Mouse (Mus musculus): ENCODE data around the gene Paox.

- no peak for TF ChIP-seq CTCF (IDR thresholded peaks at IDR 0.05; ENCODE audit: low read depth, low read length)
- TF ChIP-seq POLR2A (IDR thresholded peaks at IDR 0.05; ENCODE audit: extremely low read depth, insufficient read depth, low read length), result no peak
These were observed 14.1 kb upstream of the Paox start for GRCm38 (mm10) chr7:140101498-140101897.
